Mouse (Mus musculus) liver, embryonic 14.5 days (tissue): ENCODE measurements around the gene Dlgap1.

Experiments
- CTCF ChIP-seq: IDR thresholded peaks from 2 replicates; pipeline ENCODE4 v1.5.1; 2016; ENCODE audit warnings: antibody characterized with exemption, low read depth, control low read depth
- EP300 ChIP-seq: IDR thresholded peaks from 2 replicates; pipeline ENCODE4 v1.6.1; 2016; ENCODE audit warnings: antibody characterized with exemption, low read depth

GRCm38 (mm10) chr17:70397708-70398107 is 428.8 kb downstream of the Dlgap1 start:
- no peak for TF ChIP-seq CTCF
- TF ChIP-seq EP300 = no peak
